Mouse (Mus musculus) inflammation-experienced regulatory T-cells, adult 6 months (primary cell): Measurements from ENCODE around the gene Agbl5. TPM values are rescaled to one million over a fixed set of nuclear protein-coding genes. Genes with fewer than 3 reads are reported as not detected.

ENCODE experiments used
- ATAC-seq: one replicate; pipeline ENCODE4 v1.8.0; 2017
- polyA plus RNA-seq, 3 experiments: library from polyadenylated mRNA; unstranded; fragments of 100-300 nt; shearing (Covaris generic); gene quantifications; one replicate each; pipeline ENCODE4 v1.2.1; 2017

Agbl5 gene
- polyA plus RNA-seq, 3 experiments from 2014 or later = 2.7 to 7.0 (median 5.2) TPM

GRCm38 (mm10) chr5:30887858-30888336 is 597 bp upstream of the Agbl5 start:
- peak; percentile 42 for ATAC-seq

GRCm38 (mm10) chr5:30889088-30889754 is 727 bp downstream of the Agbl5 start:
- no peak for ATAC-seq

GRCm38 (mm10) chr5:30890375-30890774 is 1.9 kb downstream of the Agbl5 start:
- ATAC-seq = no peak

DNA sequence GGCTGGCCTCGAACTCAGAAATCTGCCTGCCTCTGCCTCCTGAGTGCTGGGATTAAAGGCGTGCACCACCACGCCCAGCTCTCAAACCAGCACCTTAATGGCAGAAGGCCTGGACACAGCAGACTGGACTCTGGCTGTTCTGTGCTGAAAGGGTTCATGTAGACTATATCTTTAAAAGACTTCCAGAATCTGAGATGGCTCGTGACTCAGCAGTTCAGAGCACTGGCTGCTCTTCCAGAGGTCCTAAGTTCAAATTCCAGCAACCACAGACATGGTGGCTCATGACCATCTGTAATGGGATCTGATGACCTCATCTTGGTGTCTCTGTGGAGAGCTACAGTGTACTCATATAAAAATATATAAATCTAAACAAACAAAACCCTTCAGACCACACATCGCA is 13.4 kb downstream of the Agbl5 start:
- ATAC-seq = no peak

DNA sequence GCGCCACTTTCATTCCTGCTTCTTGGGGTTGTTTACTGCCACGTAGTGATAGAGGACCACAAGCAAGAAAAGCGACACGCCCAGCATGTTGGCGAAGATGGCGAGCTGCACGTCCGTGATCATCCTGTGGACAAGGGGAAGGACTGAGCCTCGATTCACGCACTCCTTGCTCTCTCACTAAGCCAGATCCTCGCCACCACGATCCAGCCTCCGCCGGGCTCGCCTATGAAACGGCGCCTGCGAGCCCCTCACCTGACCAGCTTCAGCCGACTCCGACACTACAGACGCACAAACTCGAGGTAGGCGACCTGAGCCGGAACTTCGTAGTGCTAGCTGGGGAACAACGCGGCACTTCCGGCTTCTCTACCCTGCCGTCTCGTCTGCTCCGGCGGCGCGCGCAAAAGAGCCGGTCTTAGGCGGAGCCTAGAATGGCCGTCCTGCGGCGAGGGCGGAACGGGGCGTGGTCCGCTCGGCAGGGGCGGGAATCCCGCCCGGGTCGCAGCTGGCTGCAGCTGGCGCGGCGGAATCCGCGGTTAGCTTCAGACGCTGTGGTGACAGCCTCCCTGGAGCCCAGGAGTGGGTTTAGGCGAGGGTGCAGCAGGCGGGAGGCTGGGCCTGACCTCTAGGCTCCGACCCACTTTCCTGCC is 19.0 kb downstream of the Agbl5 start, which contains the start of gene Ost4:
TSS of gene Ost4 (minus strand) at position 376 of the 647 bp plus-strand sequence.
- peak; percentile 99 for ATAC-seq

DNA sequence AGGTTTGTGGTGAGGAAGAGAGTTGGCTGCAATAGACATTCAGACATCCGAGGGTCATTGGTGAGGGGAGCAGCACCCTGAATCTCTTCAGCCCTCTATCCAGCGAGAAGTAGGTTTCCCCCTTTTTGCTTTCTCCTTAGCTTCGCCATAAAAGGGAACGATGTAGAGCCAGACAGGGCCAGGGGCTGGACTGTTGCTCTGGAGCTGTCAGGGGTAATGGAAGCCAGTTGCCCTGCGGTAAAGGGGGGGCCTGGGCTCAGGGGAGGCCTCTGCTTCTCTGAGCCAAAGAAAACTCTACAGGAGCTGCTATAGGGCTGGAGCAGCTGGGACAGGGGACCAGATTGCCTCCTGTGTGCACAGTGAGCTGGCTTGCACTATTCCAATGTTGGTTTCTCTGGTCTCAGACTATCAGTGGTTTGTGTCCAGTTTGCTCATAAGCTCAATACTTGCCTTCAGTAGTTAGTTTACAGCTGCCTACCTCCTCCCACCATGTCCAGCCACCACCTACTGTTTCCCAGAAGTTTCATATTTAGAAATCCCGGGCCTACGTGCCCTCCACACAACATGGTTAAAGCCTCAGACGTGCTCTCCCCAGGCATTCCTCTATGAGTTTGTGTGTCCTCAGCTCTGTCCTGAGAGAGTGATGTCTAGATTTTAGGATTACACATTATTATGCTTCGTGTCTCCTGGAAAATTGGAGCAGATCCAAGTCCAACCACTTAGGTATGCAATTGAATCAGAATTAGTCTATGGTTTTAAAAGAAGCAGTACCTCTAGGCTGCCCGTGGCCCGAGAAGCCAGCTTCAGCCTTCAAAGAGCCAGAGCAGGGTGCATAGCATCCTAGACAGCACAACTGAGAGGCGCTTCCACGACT is 20.2 kb downstream of the Agbl5 start:
- ATAC-seq = no peak

GRCm38 (mm10) chr5:30909300-30909659 is 20.8 kb downstream of the Agbl5 start:
- no peak for ATAC-seq

DNA sequence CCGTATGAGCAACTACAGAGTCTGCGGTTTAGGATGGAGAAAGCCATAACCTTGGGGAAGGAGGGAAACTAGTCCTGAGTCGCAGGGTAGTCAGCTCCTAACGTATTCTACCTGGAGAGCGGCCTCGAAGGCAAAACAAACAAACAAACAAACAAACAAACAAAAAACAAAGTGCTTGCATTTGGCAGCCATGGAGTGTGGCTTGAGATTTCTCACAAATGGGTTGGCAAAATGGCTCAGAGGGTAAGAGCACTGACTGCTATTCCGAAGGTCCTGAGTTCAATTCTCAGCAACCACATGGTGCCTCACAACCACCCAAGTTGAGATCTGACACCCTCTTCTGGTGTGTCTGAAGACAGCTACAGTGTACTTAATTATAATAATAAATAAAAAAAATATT is 21.4 kb downstream of the Agbl5 start:
- ATAC-seq = no peak

DNA sequence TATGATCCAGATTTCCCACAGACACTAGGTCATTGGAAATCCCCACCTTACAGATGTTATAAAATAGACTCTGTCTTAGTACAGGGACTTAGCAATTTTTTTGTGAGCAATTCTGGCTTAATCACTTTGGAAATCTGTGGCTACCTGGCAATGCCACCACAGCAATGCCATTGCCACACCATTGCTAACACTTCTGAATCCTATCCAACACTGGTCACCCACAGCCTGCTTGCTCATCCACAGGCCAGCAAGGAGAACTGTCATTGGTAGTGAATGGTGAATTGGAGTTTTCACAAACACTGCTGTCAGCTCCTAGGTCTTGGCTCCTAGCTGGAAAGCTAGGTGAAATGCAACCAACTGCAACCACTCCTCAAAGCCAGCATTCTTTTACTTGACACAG is 22.0 kb downstream of the Agbl5 start:
- ATAC-seq = no peak

GRCm38 (mm10) chr5:30912156-30912555 is 23.7 kb downstream of the Agbl5 start:
- ATAC-seq = no peak

DNA sequence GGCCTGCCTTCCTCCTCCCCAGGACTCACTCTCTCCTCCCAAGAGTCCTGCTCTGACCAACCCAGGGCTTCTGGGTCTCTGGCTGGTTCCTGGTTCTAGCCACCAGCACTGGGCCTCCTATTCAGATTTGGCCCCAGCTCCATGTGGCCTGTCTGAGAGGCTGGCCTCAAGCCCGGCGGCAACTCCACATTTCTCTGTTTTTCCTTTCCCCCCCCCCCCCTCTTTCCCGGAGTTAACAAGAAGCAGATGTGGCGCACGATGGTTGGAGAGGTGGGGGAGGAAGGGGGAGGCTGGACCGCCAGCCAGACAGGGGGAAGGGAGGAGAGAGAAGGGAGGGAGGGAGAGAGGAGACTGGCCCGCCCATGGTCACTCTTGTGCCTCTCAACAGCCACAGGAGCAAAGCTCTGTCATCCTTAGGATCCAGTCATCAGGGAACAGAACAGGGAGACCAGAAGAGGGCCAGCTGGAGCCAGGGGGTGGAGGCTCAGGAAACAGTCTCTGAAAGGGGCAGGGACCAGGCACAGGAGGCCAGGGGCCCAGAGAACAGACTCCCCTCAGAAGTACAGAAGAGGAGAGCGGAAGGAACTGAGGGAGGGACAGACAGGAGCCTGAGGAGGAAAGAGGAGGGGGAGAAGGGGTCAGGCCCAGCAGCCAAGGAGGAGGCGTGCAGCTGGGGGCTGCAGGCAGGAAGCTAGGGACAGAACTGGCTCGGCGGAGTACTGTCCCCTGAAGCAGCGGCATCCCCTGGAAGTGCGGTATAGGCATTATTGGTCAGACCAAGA is 24.8 kb downstream of the Agbl5 start, which contains the start of gene Emilin1:
TSS of gene Emilin1 (plus strand) at position 343 of the 782 bp plus-strand sequence.
- no peak for ATAC-seq

DNA sequence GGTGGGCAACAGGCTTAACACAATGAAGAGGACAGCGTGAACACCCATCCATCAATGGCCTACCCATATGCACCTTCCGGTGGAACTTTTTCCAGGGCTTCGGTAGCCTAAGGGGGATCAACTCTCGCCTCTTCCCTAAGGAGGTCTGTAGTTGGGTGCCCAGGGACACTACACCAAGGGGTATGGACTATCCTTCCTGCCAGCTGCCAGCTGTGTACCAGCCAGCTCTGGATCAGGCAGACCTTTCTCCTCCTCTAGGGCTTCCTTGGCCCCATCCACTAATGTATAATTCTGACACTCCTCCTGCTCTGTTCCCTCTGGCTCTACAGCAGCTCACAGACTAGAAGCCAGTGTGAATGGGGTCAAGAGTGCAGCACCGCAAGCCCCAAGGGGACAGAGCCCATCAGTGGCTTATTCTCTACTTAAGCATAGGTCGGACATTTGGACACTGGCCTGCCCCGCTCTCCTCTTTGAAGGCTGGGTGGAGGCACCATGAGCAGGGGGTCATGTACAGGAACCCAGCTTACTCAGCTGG is 25.7 kb downstream of the Agbl5 start:
- no peak for ATAC-seq

GRCm38 (mm10) chr5:30914849-30915248 is 26.4 kb downstream of the Agbl5 start:
- ATAC-seq = no peak

- no peak for ATAC-seq
Measured at GRCm38 (mm10) chr5:30915456-30915855, 27.0 kb downstream of the Agbl5 start.

DNA sequence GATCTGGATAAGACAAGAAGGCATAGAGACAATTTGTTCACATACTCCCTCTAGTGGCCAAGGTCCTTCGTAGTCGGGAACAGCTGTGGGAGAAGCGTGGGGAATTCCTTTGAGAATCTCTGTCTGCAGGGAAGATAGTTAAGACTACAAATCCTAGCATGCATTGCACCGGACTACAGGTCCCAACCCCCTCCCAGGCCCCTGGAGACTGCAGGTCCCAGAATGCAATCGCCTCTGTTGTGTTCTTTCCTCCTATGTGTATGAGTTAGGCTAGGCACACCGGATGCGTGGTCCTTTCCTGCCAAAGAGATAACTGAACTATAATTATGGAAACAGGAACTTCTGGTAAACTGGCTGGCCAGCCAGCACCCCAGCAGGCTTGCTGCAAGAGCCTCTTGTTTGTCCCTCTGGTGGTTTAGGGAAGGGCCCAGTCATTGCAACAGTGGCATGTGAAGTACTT is 27.5 kb downstream of the Agbl5 start:
- peak; percentile 91 for ATAC-seq

- no peak for ATAC-seq
Measured at GRCm38 (mm10) chr5:30916841-30917240, 28.3 kb downstream of the Agbl5 start.

GRCm38 (mm10) chr5:30917348-30917747 is 28.9 kb downstream of the Agbl5 start:
- ATAC-seq = no peak

- no peak for ATAC-seq
Measured at GRCm38 (mm10) chr5:30917891-30918670, 29.6 kb downstream of the Agbl5 start.

DNA sequence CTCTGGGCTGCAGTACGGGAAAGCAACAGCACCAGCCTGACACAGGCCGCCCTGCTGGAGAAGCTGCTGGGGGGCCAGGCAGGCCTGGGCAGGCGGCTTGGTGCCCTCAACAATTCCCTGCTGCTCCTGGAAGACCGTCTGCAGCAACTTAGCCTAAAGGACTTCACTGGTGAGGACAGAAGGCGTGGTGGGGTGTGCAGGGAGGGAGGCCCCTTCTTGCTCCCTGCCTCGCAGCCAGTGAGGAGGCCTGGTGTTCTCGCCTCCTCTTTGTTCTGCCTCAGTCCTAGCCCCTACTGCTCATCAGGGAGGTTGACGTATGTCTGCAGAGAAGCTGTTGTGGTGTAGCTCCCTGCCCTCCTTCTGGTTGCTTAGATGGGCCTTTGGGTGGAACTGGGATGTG is 30.2 kb downstream of the Agbl5 start:
- no peak for ATAC-seq

DNA sequence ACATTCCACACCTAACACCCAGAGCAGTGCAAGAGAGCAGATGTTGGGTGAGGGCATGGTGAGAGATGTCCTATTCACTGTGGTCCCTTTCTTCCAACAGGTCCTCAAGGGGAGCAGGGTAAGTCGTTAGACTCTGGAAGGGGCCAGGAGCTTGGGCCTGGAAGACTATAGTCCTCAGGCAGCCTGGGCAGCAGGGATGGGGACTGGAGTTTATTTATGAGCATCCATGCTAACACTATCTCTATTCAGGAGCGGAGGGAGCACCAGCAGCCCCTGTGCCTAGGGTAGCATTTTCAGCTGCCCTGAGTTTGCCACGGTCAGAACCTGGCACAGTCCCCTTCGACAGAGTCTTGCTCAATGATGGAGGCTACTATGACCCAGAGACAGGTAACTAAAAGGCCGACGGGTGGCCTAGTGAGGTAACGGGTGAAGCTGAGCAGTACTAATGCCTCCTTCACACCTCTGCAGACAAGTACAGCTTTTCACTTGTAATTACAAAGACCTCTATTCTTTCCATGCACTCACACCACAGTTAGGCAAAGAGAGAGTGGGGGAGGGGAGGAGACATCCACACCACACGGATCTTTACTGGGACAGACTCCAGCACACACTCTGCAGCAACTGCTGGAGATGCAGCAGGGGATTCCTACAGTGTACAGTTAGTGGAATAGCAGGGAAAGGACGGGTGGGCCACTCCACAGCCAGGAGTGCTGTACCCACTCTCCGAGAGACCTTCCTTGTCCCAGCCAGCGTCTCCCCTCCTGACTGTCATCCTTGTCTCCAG is 31.5 kb downstream of the Agbl5 start:
- ATAC-seq = no peak
